Mouse (Mus musculus): ENCODE data around the gene Pigk.

GRCm38 (mm10) chr3:152837407-152837806, 123.5 kb downstream of the Pigk start:
- no peak for TF ChIP-seq CTCF (IDR thresholded peaks at IDR 0.05; ENCODE audit: borderline replicate concordance, extremely low read depth, insufficient read depth, insufficient read length)
- no peak for TF ChIP-seq POLR2A (IDR thresholded peaks at IDR 0.05; ENCODE audit: borderline replicate concordance, extremely low read depth, insufficient read depth, insufficient read length, poor library complexity, severe bottlenecking)

Data from brain, embryonic 14.5 days (tissue).